Mouse (Mus musculus): ENCODE measurements at regions not wholly inside any gene's neighbourhood (a gene's known extent, or its start where the extent isn't known, plus 50 kb on each side); places are given as distances from the start of the nearest gene placed in this dataset.

- no peak for TF ChIP-seq CTCF (conservative IDR thresholded peaks at IDR 0.05; ENCODE audit: insufficient read depth, insufficient read length, low read depth, low read length)
- no peak for TF ChIP-seq POLR2A (IDR thresholded peaks at IDR 0.05; ENCODE audit: low read depth, low read length)
Observed at GRCm38 (mm10) chr12:113940721-113941120, 397.0 kb downstream of the Adam6a start.

All from kidney, adult 2 months (tissue).